Mouse (Mus musculus): ENCODE measurements at regions not wholly inside any gene's neighbourhood (a gene's known extent, or its start where the extent isn't known, plus 50 kb on each side); places are given as distances from the start of the nearest gene placed in this dataset.

- peak; percentile 68 for DNase-seq (ENCODE audit: low spot score)
Measured at GRCm38 (mm10) chr5:111601711-111602521, 131.8 kb upstream of the Gm26897 start.

GRCm38 (mm10) chr5:111613687-111614086 is 120.0 kb upstream of the Gm26897 start:
- no peak for DNase-seq (ENCODE audit: low spot score)

- no peak for DNase-seq (ENCODE audit: low spot score)
Measured at GRCm38 (mm10) chr5:111619974-111620373, 113.8 kb upstream of the Gm26897 start.

- no peak for DNase-seq (ENCODE audit: low spot score)
Measured at GRCm38 (mm10) chr5:111620626-111621025, 113.1 kb upstream of the Gm26897 start.

- DNase-seq (ENCODE audit: low spot score), result no peak
Measured at GRCm38 (mm10) chr5:111622481-111622880, 111.2 kb upstream of the Gm26897 start.

- no peak for DNase-seq (ENCODE audit: low spot score)
Measured at GRCm38 (mm10) chr5:111626273-111626798, 107.4 kb upstream of the Gm26897 start.

- DNase-seq (ENCODE audit: low spot score), result no peak
Measured at GRCm38 (mm10) chr5:111630313-111630844, 103.3 kb upstream of the Gm26897 start.

GRCm38 (mm10) chr5:111631572-111632161 is 102.1 kb upstream of the Gm26897 start:
- no peak for DNase-seq (ENCODE audit: low spot score)

GRCm38 (mm10) chr5:111635092-111635491 is 98.6 kb upstream of the Gm26897 start:
- DNase-seq (ENCODE audit: low spot score), result no peak

- DNase-seq (ENCODE audit: low spot score), result no peak
Measured at GRCm38 (mm10) chr5:111636969-111637368, 96.8 kb upstream of the Gm26897 start.

- no peak for DNase-seq (ENCODE audit: low spot score)
Measured at GRCm38 (mm10) chr5:111638306-111638705, 95.4 kb upstream of the Gm26897 start.

- DNase-seq (ENCODE audit: low spot score), result peak; percentile 69
Measured at GRCm38 (mm10) chr5:111639476-111640287, 94.0 kb upstream of the Gm26897 start.

GRCm38 (mm10) chr5:111640976-111641375 is 92.7 kb upstream of the Gm26897 start:
- no peak for DNase-seq (ENCODE audit: low spot score)

GRCm38 (mm10) chr5:111641685-111642084 is 92.0 kb upstream of the Gm26897 start:
- DNase-seq (ENCODE audit: low spot score), result no peak

GRCm38 (mm10) chr5:111644142-111644541 is 89.6 kb upstream of the Gm26897 start:
- DNase-seq (ENCODE audit: low spot score), result no peak

- DNase-seq (ENCODE audit: low spot score), result no peak
Measured at GRCm38 (mm10) chr5:111644788-111645187, 88.9 kb upstream of the Gm26897 start.

GRCm38 (mm10) chr5:111647686-111648200 is 86.0 kb upstream of the Gm26897 start:
- no peak for DNase-seq (ENCODE audit: low spot score)

GRCm38 (mm10) chr5:111648481-111648880 is 85.2 kb upstream of the Gm26897 start:
- DNase-seq (ENCODE audit: low spot score), result no peak

GRCm38 (mm10) chr5:111649012-111649411 is 84.7 kb upstream of the Gm26897 start:
- peak; percentile 69 for DNase-seq (ENCODE audit: low spot score)

- no peak for DNase-seq (ENCODE audit: low spot score)
Measured at GRCm38 (mm10) chr5:111652472-111652871, 81.3 kb upstream of the Gm26897 start.

GRCm38 (mm10) chr5:111656436-111656835 is 77.3 kb upstream of the Gm26897 start:
- DNase-seq (ENCODE audit: low spot score), result no peak
